In the genomic region with DNA sequence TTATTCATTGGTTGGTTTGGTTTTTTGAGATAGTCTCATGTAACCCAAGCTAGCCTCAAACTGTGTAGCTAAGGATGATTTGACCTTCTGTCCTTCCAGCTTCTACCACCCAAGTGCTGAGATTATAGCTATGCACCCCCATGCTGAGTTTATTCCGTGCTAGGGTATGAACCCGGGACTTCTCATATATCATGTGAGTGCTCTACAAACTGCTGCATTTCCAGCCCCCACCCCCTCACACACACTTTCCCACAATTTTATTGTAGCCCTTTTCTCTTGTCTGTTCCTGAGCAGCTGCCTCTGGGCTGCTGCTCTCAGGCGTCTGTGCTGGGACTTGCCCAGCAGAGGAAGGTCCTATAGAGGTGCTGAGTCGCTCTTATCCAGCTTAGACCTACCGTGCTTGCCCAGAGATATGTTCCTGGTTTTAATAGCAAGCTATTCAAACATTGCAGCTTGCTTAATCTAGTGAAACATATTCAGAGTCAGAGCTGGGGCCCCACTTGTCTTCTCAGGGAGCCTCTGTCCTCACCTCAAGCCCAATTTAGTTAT, we compare ENCODE assay signal across 15 mouse cellular contexts.
DNase-seq lines count a peak whose midpoint lies in the region; ATAC-seq lines count a peak whose summit lies in the region.
"Had no signal": no experiment of that assay in that cellular context is flagged by ENCODE, and none has a peak within 500 bp of the region (broad histone marks: within the 10 kb centered on the region; RNA-seq: fewer than 3 reads in every experiment).

No protein-coding gene starts in this region.

- no peaks in the 10 kb centered on the region for H3K9me3 ChIP-seq in kidney, embryonic 16.5 days (ENCODE audit: low read length)
- H3K9me3 ChIP-seq in embryonic facial prominence, embryonic 14.5 days (ENCODE audit: control insufficient read depth, low read length) = no peaks in the 10 kb centered on the region
- H3K9me3 ChIP-seq in stomach, embryonic 14.5 days (ENCODE audit: control insufficient read depth, low read depth, low read length) = no peaks in the 10 kb centered on the region
- H3K9me3 ChIP-seq: liver, embryonic 15.5 days; midbrain, embryonic 15.5 days; neural tube, embryonic 12.5 days had no signal

- no peak overlapping the region for H3K4me2 ChIP-seq in kidney, embryonic 16.5 days (replicated peaks; ENCODE audit: low read depth, low read length)
- H3K4me2 ChIP-seq in embryonic facial prominence, embryonic 14.5 days (ENCODE audit: low read depth, low read length) = no peak overlapping the region
- no peak overlapping the region for H3K4me2 ChIP-seq in stomach, embryonic 14.5 days (replicated peaks; ENCODE audit: low read depth, low read length)
- H3K4me2 ChIP-seq: liver, embryonic 15.5 days; midbrain, embryonic 15.5 days; neural tube, embryonic 12.5 days had no signal

- H3K9ac ChIP-seq in kidney, embryonic 16.5 days (replicated peaks; ENCODE audit: low read length) = no peak overlapping the region
- H3K9ac ChIP-seq in embryonic facial prominence, embryonic 14.5 days (ENCODE audit: low read depth, low read length) = no peak overlapping the region
- no peak overlapping the region for H3K9ac ChIP-seq in stomach, embryonic 14.5 days (replicated peaks; ENCODE audit: low read depth, low read length)
- H3K9ac ChIP-seq: liver, embryonic 15.5 days; midbrain, embryonic 15.5 days; neural tube, embryonic 12.5 days had no signal

- H3K4me1 ChIP-seq in kidney, embryonic 16.5 days (ENCODE audit: insufficient read depth, low read length) = 0 out of 2 replicates have a peak, but pooled peaks cover 5% of the 10 kb centered on the region
- H3K4me1 ChIP-seq in embryonic facial prominence, embryonic 14.5 days (ENCODE audit: control insufficient read depth, insufficient read depth, low read length) = peaks cover 15% of the 10 kb centered on the region
- peaks cover 12% of the 10 kb centered on the region for H3K4me1 ChIP-seq in stomach, embryonic 14.5 days (ENCODE audit: control insufficient read depth, insufficient read depth, low read length)
- H3K4me1 ChIP-seq: liver, embryonic 15.5 days had no signal

- no peak overlapping the region for H3K4me3 ChIP-seq in kidney, embryonic 16.5 days (ENCODE audit: low read length)
- no peak overlapping the region for H3K4me3 ChIP-seq in embryonic facial prominence, embryonic 14.5 days (ENCODE audit: low read depth, low read length)
- H3K4me3 ChIP-seq in stomach, embryonic 14.5 days (ENCODE audit: low read depth, low read length) = no peak overlapping the region
- H3K4me3 ChIP-seq: liver, embryonic 15.5 days; midbrain, embryonic 15.5 days; neural tube, embryonic 12.5 days had no signal

- ATAC-seq in kidney, embryonic 16.5 days (ENCODE audit: low FRiP score, low TSS enrichment) = no peak
- peak; percentile 81 for ATAC-seq in embryonic facial prominence, embryonic 14.5 days (ENCODE audit: low read depth)
- peak; percentile 82 for ATAC-seq in stomach, embryonic 14.5 days (ENCODE audit: insufficient number of reproducible peaks, insufficient read depth, low FRiP score, low read depth)
- ATAC-seq: midbrain, embryonic 15.5 days had no signal

- H3K27me3 ChIP-seq in kidney, embryonic 16.5 days (ENCODE audit: insufficient read depth, low read length) = no peaks in the 10 kb centered on the region
- no peaks in the 10 kb centered on the region for H3K27me3 ChIP-seq in embryonic facial prominence, embryonic 14.5 days (replicated peaks; ENCODE audit: control insufficient read depth, insufficient read depth, low read length)
- no peaks in the 10 kb centered on the region for H3K27me3 ChIP-seq in stomach, embryonic 14.5 days (ENCODE audit: control insufficient read depth, insufficient read depth, low read length)
- H3K27me3 ChIP-seq: liver, embryonic 15.5 days; midbrain, embryonic 15.5 days; neural tube, embryonic 12.5 days had no signal

- WGBS in kidney, embryonic 16.5 days = 39% methylated on average over 5 of the region's 5 CpGs
- 35% methylated on average over 5 of the region's 5 CpGs for WGBS in embryonic facial prominence, embryonic 14.5 days
- 31% methylated on average over 5 of the region's 5 CpGs for WGBS in stomach, embryonic 14.5 days

- H3K36me3 ChIP-seq in kidney, embryonic 16.5 days (ENCODE audit: insufficient read depth, low read length) = peaks cover 3% of the 10 kb centered on the region; the same call in 1 of the 2 replicates
- H3K36me3 ChIP-seq in embryonic facial prominence, embryonic 14.5 days (ENCODE audit: control insufficient read depth, insufficient read depth, low read length) = 0 out of 2 replicates have a peak, but pooled peaks cover 5% of the 10 kb centered on the region
- no peaks in the 10 kb centered on the region; the same call in 1 of the 2 replicates for H3K36me3 ChIP-seq in stomach, embryonic 14.5 days (ENCODE audit: control insufficient read depth, insufficient read depth, low read length)
- H3K36me3 ChIP-seq: liver, embryonic 15.5 days; midbrain, embryonic 15.5 days had no signal

- H3K27ac ChIP-seq in kidney, embryonic 16.5 days (ENCODE audit: low read length) = peak overlapping the region; percentile 52; the same call in 1 of the 2 replicates
- H3K27ac ChIP-seq in embryonic facial prominence, embryonic 14.5 days (replicated peaks; ENCODE audit: low read depth, low read length) = no peak overlapping the region; the same call in 1 of the 2 replicates
- H3K27ac ChIP-seq in stomach, embryonic 14.5 days (ENCODE audit: low read length) = peak overlapping the region; percentile 64; the same call in 1 of the 2 replicates
- H3K27ac ChIP-seq: liver, embryonic 15.5 days; neural tube, embryonic 12.5 days had no signal

- peak; percentile 59 for DNase-seq in heart, adult 11 months
- no peak for DNase-seq in heart, adult 8-10 months (ENCODE audit: low spot score)
- DNase-seq in kidney, postnatal 25 days = no peak
- DNase-seq in embryonic facial prominence, embryonic 14.5 days (ENCODE audit: low spot score) = peak; percentile 57
- no peak for DNase-seq in frontal cortex, postnatal 25 days (ENCODE audit: low spot score in 2 of 2)
- no peak for DNase-seq in right cerebral cortex, postnatal 36 days (ENCODE audit: low spot score in 2 of 2)
- DNase-seq: adrenal gland, adult 2 months; cerebellum, adult 9-10 months; kidney, adult 8-10 months; lung, postnatal 4 days had no signal

Comparison
In these comparisons a context has a peak if more than half of its experiments do, and no peak if none do; other contexts are left out.
1. DNase-seq: peak in heart, adult 11 months (single experiment) and embryonic facial prominence, embryonic 14.5 days (single experiment); none in heart, adult 8-10 months (single experiment), kidney, postnatal 25 days (0 of 2), frontal cortex, postnatal 25 days (0 of 2) and right cerebral cortex, postnatal 36 days (0 of 2).